Mouse (Mus musculus) inflammation-experienced regulatory T-cells, adult 6 months (primary cell): Measurements from ENCODE around the gene Gm20708. TPM values are rescaled to one million over a fixed set of nuclear protein-coding genes. Genes with fewer than 3 reads are reported as not detected.
"Not testable (repeated sequence)": the region's sequence is repeated elsewhere in the genome, so short reads cannot be mapped to it uniquely, and the experiment has no call there.

Source experiments
- ATAC-seq: one replicate; pipeline ENCODE4 v1.8.0; 2017
- polyA plus RNA-seq, 3 experiments: library from polyadenylated mRNA; unstranded; fragments of 100-300 nt; shearing (Covaris generic); gene quantifications; one replicate each; pipeline ENCODE4 v1.2.1; 2017

Gene Gm20708
- polyA plus RNA-seq, 3 experiments from 2014 or later: 3.1 to 5.0 (median 4.9) TPM

DNA sequence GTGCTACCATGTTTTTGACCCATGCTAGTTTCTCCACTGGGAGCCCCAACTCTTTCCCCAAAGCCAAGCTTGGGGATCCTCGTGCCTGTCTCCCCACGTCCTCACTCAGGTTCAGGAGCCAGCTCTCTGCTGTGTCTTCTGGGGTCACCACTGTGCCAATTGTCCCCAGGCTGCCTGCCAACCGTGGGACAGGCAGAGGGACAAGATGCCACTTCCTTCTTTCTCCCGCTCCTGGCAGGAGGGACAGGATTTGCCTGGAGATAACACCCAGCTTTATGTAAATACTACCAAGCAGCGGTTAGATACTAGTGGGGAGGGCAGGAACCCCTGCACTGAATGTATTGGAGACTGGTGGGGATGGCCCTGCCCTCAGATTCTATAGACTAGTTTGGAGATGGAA, 4.4 kb downstream of the Gm20708 start:
- ATAC-seq: no peak

DNA sequence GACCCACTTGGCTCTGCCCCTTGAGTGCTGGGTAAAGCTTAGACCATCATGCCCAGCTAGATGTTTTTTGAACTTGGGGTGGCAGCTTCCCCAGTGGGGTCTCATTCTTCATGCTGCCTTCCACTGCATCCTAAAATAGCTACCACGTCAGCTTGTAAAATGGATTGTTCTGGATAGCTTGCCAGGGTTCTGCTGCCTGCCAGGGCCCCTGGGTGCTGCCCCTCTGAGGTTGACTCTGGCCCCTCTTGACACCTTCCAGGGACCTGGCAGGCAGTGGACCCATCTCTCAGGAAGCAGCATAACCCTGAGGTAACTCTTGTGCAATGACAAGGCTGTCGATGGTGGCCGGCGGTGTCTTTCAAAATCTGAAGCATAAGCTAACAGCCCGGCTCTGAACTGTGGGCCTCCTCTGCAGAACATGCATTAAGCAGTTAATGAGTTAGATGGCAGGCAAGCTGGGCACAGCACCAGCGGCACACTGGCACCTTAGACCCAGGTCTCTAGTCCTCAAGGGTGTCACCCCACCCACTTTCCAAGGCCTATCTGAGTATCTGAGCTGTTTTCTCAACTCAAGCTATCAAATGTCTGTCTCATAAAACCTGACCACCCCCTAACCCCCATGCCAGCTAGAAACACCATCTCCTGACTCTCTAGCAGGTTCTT, 5.4 kb downstream of the Gm20708 start:
- ATAC-seq: no peak

DNA sequence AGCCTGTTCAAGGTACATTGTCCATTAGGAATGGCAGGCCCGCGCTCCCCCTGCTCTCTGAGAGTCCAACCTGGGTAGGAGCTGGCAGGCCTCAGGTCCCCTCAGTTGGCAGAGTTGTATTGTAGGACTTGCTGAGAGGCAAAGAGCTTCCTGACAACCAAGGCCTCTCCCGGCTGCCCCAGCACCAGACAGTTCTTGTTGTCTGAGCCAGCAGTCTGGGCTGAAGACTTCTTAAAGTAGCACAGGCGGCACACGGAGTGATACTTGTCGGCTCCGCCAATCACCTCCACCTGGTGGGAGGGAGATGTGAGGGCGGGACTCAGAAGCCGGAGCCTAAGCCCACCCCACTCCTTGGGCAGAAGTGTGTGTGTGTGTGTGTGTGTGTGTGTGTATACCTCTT, 6.4 kb downstream of the Gm20708 start:
- not testable (repeated sequence) for ATAC-seq

DNA sequence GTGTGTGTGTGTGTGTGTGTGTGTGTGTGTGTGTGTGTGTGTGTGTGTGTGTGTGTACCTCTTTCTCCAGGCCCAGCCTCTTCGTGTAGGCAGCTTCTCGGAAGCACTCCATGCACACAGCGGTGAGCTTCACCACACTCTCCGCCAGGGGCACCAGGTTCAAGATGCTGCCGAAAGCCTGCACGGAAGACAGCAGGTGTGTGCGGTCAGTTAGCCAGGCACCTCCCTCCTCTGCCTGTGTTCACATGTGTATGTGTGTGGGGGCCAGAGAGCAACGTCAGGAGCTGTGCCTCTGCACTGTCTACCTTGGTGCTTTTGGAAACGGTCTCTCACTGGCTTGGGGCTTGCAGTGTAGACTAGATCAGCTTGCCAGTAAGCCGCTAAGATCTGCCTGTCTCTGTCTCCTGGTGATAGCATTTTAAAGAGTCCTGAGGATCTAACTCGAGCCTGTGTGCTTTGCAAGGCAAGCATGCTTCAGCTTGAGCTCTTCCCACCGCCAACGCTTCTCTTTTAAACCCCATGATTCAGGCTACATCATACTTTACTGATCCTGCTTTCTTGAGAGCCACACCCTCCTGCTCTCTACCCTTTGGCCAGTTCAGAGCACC, 7.0 kb downstream of the Gm20708 start:
- peak; percentile 48 for ATAC-seq

DNA sequence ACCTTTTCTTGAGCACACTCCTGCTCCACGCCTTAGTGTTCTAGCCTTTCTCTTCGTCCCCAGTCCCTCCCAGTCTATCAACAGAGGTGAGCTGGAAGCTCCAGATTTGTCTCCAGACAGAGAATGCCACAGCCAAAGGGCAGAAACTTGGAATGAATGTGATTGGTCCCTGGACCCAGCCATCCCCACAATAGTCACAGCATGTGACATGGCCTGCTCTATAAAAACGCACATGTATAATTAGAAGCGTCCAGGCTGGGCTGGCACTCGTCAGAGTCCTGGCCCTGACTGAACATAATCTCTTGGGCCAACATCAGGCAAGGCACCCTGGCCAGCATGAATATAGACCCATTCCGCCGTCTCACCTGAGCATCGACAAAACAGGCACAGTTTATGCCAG, 9.6 kb downstream of the Gm20708 start:
- ATAC-seq: no peak

DNA sequence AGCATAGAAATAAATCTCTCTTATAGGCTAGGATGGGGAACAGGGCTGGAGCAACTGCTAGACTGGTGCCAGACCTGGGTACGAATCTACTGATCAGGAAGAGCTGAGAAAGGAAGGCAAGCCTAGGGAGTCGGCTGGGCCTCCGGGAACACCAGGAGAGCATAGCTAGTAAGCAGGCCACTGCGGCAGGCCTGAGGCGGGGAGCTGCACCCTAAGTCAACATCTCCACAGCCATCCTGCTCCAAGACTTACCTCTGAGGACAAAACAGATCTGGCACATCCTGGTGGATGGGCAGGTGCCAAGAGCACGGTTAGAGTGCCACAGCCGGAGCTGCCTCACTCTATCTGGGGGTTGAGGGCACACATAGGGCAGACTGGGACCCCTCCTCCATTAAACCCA, 10.7 kb downstream of the Gm20708 start:
- ATAC-seq: no peak

DNA sequence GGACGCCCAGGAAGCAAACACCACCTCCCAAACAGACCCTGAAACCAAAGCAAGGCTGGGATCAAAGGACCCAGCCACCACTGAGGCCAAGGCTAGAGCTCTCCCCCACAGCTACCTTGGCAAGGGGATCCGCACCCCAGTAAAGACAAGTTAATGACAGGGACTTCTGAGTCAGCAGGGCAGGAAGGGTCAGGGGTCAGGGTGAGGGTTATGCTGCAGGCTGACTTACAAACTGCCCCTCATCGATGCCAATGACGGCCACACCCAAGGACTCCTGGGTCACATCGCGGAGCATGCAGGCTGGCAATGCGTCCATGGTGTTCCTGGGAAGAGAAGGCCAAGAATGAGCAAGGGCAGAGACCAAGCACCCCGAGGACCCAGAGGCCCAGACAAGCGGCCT, 12.4 kb downstream of the Gm20708 start:
- no peak for ATAC-seq

DNA sequence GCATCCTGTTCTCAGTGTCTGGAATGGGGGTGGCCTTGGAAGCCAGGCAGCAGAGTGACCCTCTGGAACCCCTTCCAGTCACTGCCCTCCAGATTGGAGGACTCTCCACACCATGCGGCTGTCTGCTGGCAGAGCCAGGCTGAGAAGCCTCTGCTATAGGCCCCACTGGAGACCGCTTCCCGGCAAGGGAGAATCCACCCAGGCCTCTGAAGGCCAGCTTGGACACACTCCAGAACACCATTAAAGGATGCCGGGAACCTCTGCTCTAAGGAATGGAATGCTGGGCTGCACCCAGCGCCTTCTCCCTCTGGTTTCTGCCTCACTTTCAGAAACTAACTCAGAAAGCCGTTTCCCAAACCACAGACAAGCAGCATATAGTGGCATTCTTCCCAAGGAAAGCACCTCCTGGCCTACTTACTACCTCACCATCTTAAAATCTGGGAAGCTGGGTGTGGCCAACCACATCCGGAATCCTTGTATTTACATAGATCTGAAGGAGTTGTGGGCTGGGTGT, 13.3 kb downstream of the Gm20708 start:
- no peak for ATAC-seq

DNA sequence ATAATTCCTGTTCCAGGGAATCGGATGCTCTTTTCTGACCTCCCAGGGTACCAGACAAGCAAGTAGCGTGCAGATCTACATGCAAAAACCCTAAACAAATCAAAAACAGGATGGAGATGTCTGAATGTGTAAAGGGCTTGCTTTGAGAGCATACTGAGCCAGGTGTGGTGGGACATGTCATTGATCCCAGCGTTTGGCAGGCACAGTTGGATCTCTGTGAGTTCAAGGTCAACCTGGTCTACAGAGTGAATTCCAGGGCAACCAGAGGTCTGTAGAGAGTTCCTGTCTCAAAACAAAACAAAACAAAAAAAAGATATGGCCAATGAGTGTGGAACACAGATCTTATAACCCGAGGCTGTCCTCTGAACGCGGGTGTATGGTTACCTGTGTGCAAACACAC, 13.9 kb downstream of the Gm20708 start:
- no peak for ATAC-seq

DNA sequence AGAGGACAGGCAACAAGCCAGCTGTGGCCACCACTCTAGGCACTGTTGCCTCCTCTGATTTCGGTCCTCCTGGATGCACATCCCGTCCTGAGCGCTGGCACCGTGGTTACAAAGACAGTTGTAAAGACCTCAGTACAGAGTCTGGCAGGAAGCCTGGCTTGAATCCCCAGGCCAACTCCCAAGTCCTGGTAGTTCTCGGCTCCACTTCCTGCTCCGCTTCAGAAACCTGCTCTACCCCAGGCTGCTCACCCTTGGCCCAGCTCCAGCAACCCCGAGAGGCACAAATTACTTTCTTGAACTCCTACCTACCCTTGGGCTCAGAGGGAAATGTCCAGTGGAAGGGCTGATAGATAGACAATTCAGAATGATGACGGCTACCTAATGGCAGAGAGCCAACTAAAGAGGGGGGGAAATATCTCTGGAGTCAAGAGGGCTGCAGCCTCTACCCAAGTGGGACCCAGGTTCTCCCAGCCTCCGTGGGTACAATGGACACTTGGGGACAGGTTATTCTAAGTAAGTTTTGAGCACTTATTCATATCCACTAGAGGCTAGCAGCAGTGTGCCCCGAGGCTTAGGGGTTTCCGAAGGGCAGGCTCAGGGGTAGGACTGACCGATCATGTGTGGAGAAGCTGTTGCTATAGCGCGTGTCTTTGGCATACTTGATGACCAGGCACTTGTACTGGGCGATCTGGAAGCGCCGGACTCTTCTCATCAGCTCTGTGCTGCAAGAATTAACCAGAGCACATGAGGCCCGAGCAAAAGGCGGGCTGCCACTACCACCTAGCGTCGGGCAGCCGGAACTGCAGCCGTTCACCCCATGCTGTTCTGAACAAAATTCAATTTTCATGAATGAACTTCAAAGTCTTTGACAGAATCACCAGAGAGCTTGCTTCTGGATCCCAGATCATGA, 14.8 kb downstream of the Gm20708 start:
- ATAC-seq: no peak

DNA sequence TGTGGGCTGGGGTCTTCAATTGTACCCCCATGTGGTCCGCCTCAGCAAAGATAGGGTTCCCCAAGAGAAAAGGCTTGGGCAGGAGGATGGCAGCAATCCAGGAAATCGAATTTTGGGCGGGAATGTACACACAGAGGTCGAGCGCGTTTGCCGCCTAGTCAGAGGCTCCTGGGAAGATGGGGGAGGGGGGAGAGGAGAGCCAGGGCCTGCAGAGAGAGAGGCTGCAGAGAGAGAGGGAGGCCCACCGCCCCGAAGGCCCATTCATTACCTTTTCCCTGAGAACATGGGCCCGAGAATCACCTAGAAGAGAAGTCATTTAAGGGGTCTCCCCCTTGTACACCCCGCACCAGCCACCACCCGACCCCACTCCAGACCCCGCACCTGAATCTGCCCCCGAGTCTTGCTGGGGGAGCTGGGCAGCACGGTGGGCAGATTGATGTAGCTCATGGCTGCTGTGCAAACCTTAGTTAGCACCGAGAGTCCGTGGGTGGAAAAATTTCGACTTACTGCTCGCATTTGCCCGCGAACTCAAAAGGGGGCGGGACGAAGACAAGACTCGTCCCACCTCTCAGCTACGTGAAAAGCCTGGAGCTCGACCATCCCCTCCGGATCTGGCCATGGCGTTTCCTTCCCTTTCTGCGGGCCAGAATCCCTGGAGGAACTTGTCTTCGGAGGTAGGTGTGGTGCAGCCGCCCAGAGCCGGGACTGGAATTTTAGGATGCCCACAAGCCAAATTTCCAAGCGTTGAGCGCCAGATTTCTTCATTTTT, 16.0 kb downstream of the Gm20708 start, which contains the start of the genes Afmid and Tk1:
Gene Afmid (plus strand): TSS at position 592 of the 769 bp plus-strand sequence.
Gene Tk1 (minus strand): TSS at position 760 of the 769 bp plus-strand sequence.
- peak; percentile 38 for ATAC-seq

DNA sequence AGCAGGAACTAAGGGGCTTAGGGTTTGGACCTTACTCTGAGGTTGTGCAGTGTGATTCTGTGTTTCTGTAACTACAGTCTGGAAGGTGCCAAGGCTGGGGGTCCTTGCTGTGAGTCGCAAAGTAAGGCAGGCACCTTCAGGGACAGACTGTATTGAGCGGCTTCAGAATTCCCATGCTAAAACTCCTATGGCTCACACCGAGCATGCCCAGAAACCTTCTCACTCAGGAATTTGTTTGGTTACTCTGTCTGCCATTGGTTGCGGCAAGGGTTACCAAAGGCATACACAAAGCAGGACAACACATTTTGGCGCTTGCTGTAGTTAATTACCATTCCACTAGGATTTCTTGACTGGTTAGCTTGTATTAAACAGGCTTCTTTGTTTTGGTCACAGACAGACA, 16.7 kb downstream of the Gm20708 start:
- ATAC-seq: no peak

DNA sequence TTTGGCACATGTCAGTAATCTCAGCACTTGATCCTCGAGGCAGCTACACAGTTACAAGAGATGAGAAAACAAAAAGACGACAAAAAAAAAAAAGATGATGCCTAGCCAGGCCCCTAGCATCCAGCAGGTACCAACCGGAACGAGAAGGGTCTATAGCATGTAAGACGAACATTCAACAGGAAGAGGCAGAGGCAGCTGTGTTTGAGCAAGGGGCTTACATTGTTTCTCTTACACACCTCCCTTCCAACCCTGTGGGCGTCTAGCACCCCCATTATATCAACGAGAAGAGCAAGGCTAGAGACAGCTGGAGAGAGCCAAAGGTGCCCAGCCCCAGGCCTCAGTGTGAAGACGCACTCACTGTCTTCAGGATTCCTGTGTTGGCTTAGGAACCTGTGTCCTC, 17.4 kb downstream of the Gm20708 start:
- no peak for ATAC-seq

DNA sequence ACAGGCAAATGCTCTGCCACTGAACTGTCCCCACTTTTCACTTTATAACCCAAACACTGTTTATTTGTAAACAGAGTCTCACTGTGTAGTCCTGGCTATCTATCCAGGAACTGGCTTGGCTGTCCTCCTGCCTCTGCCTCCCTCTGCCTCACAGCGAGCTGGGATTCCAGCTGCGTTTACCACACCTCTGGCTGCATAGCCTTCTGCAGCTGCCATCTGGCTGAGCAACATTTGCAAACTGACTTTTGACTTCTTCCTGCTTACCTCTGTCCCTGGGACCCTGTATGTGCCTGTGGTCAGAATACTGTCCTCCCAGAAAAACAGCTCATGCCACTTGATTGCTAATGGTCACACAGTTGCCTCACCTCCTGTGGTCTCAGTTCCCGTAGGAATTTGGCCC, 17.9 kb downstream of the Gm20708 start:
- ATAC-seq: no peak

DNA sequence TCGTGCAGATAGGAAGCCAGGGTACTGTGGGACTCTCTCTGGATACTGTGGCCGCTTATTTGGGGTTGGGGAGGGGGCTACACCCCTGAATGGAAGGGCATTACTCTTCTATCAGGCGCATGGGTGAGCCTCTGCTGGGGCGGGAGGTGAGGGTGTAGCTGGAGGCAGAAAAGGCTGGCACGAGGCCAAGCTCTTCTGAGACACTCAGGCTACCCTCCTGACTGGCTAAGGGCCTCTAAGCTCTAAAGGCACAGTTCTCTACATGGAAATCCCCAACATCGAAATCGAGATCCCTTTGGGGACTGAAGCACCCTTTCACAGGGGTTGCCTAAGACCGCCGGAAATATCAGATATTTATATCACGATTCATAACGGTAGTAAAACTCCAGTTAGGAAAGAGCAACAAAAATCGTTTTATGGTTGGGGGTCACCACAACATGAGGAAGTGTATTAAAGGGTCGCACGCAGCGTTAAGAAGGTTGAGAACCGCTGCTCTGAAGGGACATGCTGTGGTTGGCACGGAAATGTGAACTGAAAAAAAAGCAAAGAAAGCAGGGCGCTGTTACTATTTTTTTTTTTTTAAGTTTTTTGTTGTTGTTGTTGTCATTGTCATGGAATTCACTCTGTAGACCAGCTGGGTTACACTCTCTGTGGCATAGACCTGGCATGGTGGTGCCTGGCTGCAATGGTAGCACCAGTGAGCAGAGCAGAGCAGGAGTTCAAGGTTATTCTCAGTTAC, 18.9 kb downstream of the Gm20708 start:
- peak; percentile 49 for ATAC-seq

DNA sequence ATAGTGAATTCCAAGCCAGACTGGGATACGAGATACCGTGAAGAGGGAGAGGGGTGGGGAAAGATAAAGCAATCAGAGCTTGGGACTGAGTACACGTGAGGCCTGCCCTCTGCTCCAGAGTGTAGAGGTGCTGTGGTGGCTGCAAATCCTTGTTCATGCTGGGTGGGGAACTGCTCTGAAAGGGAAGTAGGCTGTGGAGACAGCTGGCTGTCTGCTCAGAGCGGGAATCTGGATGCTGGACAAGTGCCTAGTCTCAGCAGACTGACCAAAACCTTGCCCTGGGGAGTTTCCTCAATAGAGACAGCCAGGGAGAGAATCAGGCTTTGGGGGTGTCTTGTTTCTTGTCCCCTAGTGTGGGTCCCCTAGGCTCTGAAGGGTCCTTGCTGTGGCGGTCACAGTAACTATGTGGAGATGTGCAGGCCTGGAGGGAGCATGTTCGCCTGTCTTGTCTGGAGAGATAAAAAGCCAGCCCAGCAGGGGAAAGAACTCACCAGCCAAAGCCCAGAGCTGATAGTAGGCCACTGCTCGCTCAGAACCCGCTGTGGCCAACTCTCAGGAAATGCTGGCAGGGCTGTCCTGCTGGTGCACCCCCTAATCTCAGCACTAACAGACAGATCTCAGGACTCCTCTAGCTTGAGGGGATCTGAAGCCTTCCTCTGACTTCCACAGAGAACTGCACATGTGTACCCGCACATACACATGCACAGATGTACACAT, 19.6 kb downstream of the Gm20708 start:
- no peak for ATAC-seq

DNA sequence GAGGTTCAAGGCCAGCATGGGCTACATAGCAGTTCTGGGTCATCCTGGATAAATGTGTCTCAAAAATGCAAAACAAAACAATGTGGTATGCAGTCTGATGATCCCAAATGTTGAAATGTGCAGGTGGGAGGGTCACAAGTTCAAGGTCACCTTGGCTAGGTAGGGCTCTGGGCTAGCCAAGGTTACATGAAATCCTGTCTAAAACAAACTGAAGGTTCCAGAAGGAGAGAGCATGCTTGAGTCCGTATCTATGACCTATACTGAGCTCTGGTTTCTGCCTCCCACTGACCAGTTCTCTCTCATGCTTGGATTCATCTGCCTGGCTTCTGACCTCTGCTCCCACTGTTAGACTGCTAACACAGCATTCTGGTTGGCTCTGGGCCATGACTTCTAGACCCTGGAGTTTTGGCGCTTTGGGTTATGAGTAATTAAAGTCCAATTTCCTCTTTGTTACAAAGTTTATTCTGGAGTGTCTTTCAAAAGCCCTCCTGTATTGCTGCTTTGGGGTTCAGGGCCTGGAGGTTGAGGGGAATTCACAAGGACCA, 20.3 kb downstream of the Gm20708 start:
- no peak for ATAC-seq

DNA sequence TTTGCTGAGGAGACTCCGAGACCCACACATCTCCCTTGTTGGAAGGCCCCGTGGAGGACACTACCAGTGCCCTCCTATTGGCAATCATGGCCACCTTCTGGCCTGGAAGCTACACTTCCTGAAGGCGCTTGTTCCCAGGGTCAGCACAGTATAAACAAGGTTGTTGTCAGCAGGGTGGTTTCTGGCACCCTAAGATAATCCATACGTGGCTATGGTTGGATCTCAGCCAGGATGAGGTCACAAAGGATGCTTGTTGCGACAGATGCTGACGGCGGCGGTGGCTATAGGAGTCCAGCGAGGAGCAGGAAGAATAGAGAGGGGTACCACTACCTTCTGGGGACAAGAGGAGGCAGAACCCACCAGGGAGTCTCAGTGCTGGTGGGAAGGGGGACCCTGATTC, 20.9 kb downstream of the Gm20708 start:
- ATAC-seq: no peak

DNA sequence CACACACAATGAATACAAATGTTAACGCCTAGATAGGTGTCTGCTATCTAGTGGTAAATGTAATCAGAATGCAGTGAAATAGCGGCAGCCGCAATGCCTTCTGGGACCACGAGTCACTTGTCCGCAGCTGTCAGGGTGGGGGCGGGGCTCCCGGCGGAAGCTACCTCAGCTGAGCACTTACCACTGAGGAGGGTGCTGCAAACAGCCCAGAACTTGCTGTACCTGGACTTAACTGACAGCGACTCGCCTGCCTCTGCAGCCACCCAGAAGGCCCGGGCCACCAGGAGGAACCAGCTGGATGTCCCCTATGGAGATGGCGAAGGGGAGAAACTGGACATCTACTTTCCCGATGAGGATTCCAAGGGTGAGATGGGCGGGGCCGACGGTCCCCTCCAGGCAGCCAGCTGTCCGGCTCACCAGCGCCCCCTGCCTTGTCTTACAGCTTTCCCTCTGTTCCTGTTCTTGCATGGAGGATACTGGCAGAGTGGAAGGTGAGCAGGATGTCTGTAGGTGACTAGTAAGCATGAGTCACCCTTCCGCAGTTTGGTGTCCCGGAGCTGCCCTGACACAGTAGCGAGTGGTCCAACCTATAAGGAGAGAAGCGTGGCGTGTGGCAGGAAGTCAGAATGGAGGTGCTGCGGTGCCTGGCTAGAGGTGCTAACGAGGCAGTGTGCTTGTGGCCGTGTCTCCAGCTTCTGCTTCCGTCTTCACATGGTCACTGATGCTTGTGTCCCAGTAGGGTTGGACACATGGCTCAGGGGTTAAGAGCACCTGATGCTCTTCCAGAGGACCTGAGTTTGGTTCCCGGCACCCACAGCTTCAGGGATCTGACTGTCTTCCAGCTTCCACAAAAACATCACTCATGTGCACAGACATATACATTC, 22.9 kb downstream of the Gm20708 start:
- ATAC-seq: peak; percentile 90

DNA sequence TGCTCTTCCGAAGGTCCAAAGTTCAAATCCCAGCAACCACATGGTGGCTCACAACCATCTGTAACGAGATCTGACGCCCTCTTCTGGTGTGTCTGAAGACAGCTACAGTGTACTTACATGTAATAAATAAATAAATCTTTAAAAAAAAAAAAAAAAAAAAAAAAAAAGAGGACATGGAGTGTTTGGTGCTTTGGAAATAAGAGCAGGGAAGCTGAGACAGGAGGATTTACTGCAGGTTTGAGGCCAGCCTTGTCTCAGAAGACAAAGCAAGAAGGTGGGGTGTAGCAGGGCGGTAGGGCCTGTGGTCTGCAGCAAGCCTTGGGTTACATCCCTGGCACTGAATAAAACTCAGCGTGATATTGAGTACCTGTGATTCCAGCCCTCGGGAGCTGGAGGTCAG, 24.0 kb downstream of the Gm20708 start:
- not testable (repeated sequence) for ATAC-seq
